Mouse (Mus musculus) gastrocnemius, postnatal 14 days (tissue): ENCODE measurements at regions not wholly inside any gene's neighbourhood (a gene's known extent, or its start where the extent isn't known, plus 50 kb on each side); places are given as distances from the start of the nearest gene placed in this dataset.
A peak's percentile ranks its signal among the peaks of the same experiment; 100 is the strongest.

ENCODE experiments used
- DNase-seq: peaks from one replicate; pipeline ENCODE4 v3.0.0; 2021; ENCODE audit warnings: mixed read lengths
- intact Hi-C: fragments of 180-260 bp; cut with DNase I; formaldehyde crosslinking; loops from one replicate; pipeline ENCODE4 v1.15.1; 2025; ENCODE audit warnings: low total_unique reads

GRCm38 (mm10) chr12:107539683-107540082 lies 51.3 kb downstream of the 3110018I06Rik start:
- intact Hi-C loops = no loop called here
- no peak for DNase-seq

DNA sequence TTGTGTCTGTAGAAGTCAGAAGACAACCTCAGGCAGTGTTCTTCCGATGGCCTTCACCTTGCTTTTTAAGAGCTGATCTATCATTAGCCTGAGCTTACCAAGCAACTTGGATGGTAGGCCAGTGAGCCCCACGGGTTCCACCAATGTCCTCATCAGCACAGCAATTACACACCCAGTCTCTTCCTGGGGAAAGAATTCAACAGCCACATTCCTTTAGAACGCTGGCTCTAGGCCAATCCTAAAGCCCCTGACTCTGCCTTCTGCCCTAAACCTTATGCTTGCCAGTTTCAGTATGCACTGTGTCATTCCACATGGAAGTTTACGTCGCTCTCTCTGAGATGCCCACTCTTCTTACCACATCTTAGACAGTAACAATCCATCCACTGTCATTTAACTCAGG lies 52.8 kb downstream of the 3110018I06Rik start:
- intact Hi-C loops = no loop called here
- DNase-seq = no peak

DNA sequence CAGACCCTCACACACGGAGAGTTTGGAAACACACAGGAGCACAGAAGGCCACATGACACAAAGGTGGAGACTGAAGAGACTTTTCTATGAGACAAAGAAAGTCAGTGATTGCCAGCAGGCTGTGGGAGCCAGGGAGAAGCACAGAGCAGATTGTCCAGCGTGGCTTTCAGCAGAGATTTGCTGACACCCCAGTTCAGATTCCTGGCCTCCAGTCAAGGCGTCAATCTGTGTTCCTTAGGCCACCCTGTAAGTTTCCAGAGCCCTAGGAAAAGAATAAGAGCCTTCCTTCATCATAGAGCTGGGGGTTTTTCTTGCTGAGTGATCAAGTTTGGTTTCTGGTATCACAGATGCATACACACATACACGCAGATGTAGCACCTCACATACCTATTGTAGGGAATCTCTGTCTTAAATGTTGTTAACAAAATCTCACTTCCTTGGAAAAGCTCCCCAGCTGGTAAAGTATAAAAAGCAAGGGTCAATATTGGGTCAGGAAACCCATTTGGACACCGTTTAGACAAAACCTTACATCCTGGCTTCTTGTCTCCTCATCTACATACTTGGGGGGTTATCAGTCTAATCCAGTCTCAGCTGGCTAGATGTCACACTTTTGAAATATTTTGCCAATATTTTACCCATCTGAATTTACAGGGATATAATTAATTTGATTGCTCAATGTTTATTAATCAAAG lies 58.9 kb downstream of the 3110018I06Rik start:
- DNase-seq = no peak
- intact Hi-C loops = no loop called here

GRCm38 (mm10) chr12:107547886-107548448 lies 59.5 kb downstream of the 3110018I06Rik start:
- intact Hi-C loops = no loop called here
- DNase-seq = peak; percentile 41

- intact Hi-C loops = no loop called here
- DNase-seq = peak; percentile 35
Measured at GRCm38 (mm10) chr12:107549452-107550296, 61.2 kb downstream of the 3110018I06Rik start.

- no peak for DNase-seq
- intact Hi-C loops = no loop called here
Measured at GRCm38 (mm10) chr12:107559191-107559590, 70.8 kb downstream of the 3110018I06Rik start.

DNA sequence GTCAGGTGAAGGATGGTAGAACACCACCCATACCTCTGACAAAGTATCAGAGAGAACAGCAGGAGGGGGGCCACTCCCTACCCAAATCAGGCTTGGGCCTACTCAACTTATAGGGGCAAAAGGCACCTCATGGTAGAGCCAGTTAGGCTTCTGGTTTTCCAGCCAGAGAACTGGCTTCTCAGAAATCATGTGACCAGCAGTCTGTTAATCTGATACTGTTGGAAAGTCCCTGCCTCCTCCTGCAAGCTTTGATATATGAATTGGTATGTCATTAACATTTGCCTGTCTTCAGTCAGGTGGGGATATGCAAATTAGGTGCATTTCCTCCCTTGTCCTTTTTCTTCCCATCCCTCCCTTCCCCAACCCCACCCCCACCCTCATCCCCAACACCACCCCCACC lies 71.7 kb downstream of the 3110018I06Rik start:
- DNase-seq = no peak
- intact Hi-C loops = no loop called here

DNA sequence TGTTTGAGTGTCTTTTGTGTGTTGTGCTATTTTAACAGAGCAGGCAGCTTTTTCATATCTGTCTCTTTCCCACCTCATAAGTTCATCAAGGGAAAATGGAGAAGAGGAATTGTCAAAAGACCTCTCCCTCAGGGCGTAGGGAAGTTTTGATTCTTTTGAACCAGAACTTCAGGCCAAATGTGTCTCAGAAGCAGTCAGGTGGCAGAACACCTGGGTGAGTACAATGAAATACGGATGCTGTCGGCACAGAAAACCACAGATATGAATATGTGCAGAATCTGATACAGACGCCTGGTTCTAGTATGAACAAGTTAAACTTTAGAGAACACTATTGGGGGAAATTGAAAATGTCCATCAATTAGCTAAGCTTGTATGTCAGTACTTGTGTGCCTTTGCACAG lies 84.2 kb downstream of the 3110018I06Rik start:
- intact Hi-C loops = no loop called here
- DNase-seq = no peak

- intact Hi-C loops = no loop called here
- no peak for DNase-seq
Measured at GRCm38 (mm10) chr12:107579508-107579907, 91.1 kb downstream of the 3110018I06Rik start.

DNA sequence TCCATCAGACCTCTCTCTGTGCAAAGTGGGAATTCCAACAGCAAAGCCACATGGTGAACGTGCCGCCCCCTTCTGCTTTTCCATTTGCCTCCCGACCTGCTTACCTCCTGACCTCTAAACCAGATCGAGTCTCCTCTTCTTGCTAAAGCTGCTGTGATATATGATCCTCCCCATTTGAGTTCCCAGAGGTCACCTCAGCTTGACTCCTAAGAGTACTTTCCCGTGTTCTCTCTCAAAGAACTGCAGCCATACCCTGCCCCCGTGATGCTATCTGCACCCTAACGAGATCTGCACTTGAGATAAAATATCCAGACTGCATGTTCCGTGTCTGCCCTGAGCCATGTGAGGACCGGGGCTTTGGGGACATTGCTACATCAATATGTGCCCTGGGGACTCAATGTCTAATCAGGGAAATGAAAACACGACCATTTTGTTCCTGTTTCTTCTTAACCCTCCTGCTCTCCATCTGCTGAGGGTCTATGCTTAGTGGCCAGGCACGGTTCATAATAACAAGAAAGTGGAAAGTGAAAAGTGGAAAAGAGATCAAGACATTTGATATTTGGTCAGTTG lies 94.8 kb downstream of the 3110018I06Rik start:
- DNase-seq = no peak

DNA sequence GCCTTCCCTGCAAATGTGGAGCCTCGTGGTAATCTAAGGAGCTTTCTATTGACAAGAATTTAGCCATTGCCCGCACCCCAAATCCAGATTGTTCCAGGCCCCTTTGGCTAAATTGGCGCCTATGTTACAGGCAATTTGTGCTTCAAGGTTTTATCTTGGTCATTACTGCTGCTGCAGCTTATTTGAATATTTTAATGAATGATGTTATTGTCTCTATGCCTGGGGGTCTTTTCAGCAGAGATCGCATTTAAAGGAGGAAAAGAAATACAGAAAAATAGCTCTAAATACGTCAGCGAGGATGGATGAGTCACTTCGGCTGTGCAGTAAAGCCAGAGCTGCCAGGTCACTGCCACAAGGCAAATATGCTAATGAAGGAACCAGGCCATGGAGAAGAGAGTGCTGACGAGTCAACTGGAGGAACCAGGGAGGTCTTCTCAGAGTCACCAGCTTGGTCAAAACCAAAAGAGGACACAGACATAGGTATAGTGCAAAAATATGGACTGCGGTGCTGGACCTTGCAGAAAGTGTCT lies 97.3 kb downstream of the 3110018I06Rik start:
- intact Hi-C loops = no loop called here
- DNase-seq = no peak

More for the DNA sequence above, 94.8 kb downstream of the 3110018I06Rik start:
- intact Hi-C loops = no loop called here

GRCm38 (mm10) chr12:107596236-107596635 lies 107.8 kb downstream of the 3110018I06Rik start:
- intact Hi-C loops = no loop called here
- no peak for DNase-seq

DNA sequence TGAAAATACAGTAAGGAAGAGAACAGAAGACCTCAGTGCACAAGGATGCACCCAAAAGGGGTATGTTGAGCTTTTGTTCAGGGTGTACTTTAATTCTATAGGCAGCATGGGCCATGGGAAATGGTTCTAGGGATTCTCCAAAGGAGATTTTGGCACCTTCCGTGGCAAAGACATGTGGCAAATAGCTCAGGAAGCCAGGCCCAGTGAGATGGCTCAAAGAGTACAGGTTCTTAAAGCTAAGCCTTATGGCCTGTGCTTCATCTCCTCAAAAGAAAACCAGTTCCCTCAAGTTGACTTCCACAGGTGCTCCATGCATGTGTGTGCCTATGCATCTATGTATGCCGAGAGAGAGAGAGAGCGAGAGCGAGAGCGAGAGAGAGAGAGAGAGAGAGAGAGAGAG lies 112.1 kb downstream of the 3110018I06Rik start:
- no peak for DNase-seq
- intact Hi-C loops = no loop called here

GRCm38 (mm10) chr12:107608966-107609365 lies 120.5 kb downstream of the 3110018I06Rik start:
- intact Hi-C loops = no loop called here
- DNase-seq = no peak

DNA sequence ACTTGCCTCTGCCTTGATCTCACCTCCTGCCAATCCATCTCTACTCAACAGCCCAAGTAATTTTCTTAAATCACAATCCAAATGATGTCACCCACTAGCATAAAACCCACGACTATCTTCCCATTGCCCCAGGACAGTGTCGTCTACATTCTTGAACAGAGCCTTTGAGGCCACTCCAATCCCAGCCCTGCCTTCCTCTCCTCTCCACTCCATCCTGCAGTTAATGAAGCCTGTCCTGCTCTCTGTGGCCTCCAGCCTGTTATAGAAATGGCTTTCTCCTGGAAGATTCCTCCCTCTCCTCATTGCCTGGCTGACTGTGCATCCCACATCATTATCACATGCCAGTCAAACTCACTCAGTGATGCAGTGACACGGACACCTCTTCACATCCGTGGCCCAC lies 121.6 kb downstream of the 3110018I06Rik start:
- intact Hi-C loops = no loop called here

DNA sequence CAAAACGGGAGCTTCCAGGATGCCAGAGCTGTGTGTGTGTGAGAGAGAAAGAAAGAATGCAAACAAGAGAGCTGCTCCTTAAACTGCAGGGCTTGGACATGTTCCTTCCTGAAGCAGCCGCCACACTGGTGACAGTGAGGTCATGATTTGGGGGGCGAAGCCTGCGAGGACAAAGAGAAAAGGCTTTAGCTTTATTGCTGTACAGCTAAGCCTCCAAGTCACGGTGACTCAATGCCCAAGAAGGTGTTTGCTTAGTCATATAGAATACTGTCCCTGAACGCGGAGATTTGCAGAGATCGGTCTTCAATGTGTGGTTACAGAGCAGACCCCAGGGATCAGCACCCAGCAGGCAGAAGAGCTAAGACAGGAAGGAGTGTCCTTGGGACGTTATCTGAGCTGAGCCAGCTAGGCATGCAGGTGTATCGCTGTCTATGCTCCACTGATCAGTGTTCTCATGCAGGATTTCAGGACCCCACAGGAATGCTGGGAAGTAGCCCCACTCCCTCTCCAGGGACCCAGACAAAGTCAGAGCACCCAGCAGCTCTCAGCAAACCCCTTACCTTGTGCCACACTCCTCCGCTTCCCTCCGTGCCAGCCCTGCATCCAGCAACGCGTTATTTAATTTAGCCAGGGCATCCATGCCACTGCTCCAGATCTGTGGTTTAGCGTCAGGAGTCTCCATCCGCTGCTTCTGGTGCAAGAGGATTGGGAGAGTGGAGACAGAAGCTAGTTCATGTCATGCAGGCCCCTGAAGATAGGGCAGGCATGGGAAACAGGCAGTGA lies 129.0 kb downstream of the 3110018I06Rik start:
- intact Hi-C loops = no loop called here
- no peak for DNase-seq

More for the DNA sequence above, 121.6 kb downstream of the 3110018I06Rik start:
- no peak for DNase-seq

- intact Hi-C loops = no loop called here
- no peak for DNase-seq
Measured at GRCm38 (mm10) chr12:107624446-107624845, 136.0 kb downstream of the 3110018I06Rik start.

GRCm38 (mm10) chr12:107648008-107648407 lies 159.6 kb downstream of the 3110018I06Rik start:
- no peak for DNase-seq
- intact Hi-C loops = no loop called here

GRCm38 (mm10) chr12:107652126-107652728 lies 163.8 kb downstream of the 3110018I06Rik start:
- DNase-seq = no peak
- intact Hi-C loops = no loop called here
